Mouse (Mus musculus): ENCODE results near the gene Crygf. TPM values are rescaled to one million over a fixed set of nuclear protein-coding genes. Genes with fewer than 3 reads are reported as not detected.

The Crygf gene
- total RNA-seq (2023) = not detected in 4 replicates

GRCm38 (mm10) chr1:65926294-65926693, at the start of gene Crygf:
Gene Crygf, plus strand, starts transcription at chr1:65926520.

Other genes with a start within 250 kb of the Crygf start
- gene Map2, start 248.8 kb downstream of the Crygf start, total RNA-seq (2023) = 0.73 to 5.8 TPM (median 2.3 TPM) in 4 replicates

Data from B cell, adult 62 days (primary cell).